Mouse (Mus musculus): Measurements from ENCODE around the gene Lrmda. TPM values are rescaled to one million over a fixed set of nuclear protein-coding genes. Genes with fewer than 3 reads are reported as not detected.

Gene Lrmda
- polyA plus RNA-seq, 1 experiment = not detected

DNA sequence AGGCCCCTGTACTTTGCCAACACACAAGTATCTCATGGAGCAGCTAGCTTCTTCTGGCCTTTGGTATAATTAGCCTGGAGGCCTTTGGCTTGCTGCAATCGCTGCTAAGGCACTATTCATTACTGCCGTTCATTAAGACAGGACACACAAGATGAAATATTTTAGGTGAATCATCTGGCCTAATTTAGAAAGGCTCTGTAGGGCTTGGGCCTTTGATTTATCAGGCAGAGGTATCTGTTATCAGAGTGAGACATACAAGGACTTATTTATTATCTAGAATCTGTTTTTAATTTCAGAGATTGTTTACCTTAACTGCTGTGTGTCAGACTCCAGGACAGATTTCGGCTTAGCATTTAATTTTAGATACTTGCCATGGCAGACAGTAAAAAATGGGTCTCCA lies 511.2 kb downstream of the Lrmda start:
- Histone ChIP-seq H3K4me3 (ENCODE audit: insufficient read depth, low read length) (no peak overlapping the region), H3K4me1 (ENCODE audit: control insufficient read depth, insufficient read depth, low read length) (no peaks in the 10 kb centered on the region), H3K27ac (ENCODE audit: insufficient read depth, low read length) (no peak overlapping the region)
- no peak for TF ChIP-seq POLR2A (IDR thresholded peaks at IDR 0.05; ENCODE audit: low read depth, low read length)

DNA sequence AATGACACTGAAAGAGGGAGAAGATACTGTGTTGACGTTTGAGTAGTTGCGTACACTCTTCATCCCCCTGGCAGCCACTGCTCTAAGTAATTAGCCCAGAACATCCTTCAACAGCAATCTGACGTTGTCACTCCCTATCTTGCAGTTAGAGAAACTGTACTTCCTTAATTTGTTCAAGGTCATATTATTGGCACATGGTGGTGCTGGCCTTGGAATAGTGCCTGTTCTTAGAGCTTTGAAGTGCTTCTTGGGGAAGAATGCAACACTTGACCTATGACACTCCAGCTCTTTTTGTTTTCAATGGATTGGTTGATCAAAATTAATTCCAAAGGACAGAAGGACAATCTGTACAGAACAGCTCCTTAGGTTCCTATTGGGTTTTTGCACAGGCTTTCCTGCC lies 514.0 kb downstream of the Lrmda start:
- no peaks in the 10 kb centered on the region for H3K4me1 ChIP-seq (ENCODE audit: control insufficient read depth, insufficient read depth, low read length)
- no peak overlapping the region for H3K4me3 ChIP-seq (ENCODE audit: insufficient read depth, low read length)
- TF ChIP-seq POLR2A (IDR thresholded peaks at IDR 0.05; ENCODE audit: low read depth, low read length) (no peak), CTCF (IDR thresholded peaks at IDR 0.05; ENCODE audit: borderline replicate concordance, insufficient read depth, low read length) (no peak)
- H3K27ac ChIP-seq (ENCODE audit: insufficient read depth, low read length) = no peak overlapping the region

DNA sequence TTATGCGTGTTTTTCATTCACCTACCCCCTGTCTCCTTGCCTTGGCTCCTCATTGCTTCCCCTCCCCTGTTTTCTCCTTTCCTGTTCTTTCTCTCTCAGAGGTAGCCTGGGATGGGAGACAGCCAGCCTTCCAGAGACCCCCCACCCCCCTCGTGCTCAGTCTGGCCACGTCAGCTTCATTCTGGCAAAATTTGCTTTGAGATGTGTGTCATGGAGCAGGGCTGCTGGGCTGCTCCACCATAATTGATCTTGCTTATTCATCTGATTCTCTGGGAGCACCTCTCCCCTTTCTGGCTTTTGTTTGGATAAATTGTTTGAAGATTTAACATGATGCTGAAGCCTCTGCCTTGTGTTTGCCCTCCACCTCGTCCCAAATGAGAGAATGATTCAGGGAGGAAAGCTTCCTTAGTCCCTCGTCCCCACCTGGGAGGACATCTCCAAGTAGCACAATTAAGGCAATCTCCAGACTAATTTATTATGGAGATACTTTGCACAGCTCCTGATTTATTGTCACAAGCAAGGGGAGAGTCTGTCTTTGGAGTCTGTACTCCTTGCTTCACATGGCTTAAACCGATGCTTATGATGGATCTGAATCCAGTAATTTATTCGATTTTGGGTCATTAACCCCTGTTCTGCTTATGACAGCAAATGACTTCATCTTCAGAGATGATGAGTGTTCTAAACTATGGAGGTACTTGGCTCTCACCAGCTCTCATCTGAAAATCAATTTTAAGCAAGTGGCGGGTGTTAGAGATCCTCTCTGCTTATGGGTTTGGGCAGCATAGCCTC lies 526.6 kb downstream of the Lrmda start:
- Histone ChIP-seq H3K4me1 (ENCODE audit: control insufficient read depth, insufficient read depth, low read length) (no peaks in the 10 kb centered on the region), H3K4me3 (ENCODE audit: insufficient read depth, low read length) (no peak overlapping the region), H3K27ac (ENCODE audit: insufficient read depth, low read length) (no peak overlapping the region)
- TF ChIP-seq CTCF (IDR thresholded peaks at IDR 0.05; ENCODE audit: borderline replicate concordance, insufficient read depth, low read length) (no peak), POLR2A (IDR thresholded peaks at IDR 0.05; ENCODE audit: low read depth, low read length) (no peak)

DNA sequence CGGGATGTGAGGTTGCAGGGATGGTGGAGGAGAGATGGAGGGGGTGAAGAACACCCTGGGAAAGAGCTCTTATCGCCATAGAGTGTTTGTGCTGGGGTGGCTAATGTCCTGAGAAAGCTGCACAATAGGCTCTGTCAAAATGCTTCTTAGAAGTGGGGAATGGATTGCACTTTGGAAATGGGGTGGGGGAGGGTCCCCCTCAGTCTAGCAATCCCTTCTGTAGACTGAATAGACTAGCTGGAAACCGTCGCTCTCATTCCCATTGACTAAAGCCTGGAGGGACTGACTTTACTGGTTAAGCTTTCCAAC lies 527.1 kb downstream of the Lrmda start:
- H3K4me3 ChIP-seq (ENCODE audit: insufficient read depth, low read length) = no peak overlapping the region
- no peaks in the 10 kb centered on the region for H3K4me1 ChIP-seq (ENCODE audit: control insufficient read depth, insufficient read depth, low read length)
- no peak for TF ChIP-seq POLR2A (IDR thresholded peaks at IDR 0.05; ENCODE audit: low read depth, low read length)
- TF ChIP-seq CTCF (IDR thresholded peaks at IDR 0.05; ENCODE audit: borderline replicate concordance, insufficient read depth, low read length) = no peak
- no peak overlapping the region for H3K27ac ChIP-seq (ENCODE audit: insufficient read depth, low read length)

DNA sequence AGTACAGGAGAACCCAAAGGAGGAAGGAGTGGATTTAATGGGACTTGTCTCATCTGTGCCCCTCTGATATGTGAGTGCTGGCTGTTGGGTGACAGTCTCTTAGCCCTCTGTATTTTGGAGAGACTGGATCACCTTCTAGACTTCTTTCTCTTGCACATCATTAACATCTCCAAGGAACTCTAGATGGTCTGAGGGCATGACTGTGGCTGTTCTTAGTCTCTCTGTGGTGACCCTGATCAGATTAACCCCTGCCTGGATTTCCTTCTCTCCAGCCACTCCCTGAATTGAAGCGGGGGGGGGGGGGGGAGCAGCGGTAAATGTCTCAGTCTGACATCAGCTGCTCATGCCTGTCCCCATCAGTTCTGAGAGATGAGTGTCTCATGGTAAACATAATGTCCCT lies 528.8 kb downstream of the Lrmda start:
- no peak overlapping the region for H3K4me3 ChIP-seq (ENCODE audit: insufficient read depth, low read length)
- H3K4me1 ChIP-seq (ENCODE audit: control insufficient read depth, insufficient read depth, low read length) = no peaks in the 10 kb centered on the region
- TF ChIP-seq POLR2A (IDR thresholded peaks at IDR 0.05; ENCODE audit: low read depth, low read length) (no peak), CTCF (IDR thresholded peaks at IDR 0.05; ENCODE audit: borderline replicate concordance, insufficient read depth, low read length) (no peak)
- H3K27ac ChIP-seq (ENCODE audit: insufficient read depth, low read length) = no peak overlapping the region

DNA sequence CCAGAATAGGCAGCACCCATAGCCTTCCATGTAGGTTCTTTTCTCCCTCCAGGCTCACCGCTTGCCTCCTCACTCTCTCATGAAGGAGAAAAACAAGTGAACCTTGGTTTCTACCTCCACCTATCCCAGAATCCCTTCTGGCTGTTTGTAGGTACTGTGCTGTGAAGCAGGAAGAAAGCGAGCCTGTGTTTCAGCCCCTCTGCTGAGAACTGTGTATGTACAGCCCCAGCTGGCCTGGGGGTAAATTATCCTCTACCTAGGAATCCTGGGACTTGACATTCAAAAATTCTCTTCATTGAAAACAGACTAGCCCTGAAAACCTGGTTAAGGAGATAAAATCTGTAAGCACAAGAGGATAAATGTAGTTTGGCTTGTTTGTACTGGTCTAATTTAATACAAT lies 529.7 kb downstream of the Lrmda start:
- Histone ChIP-seq H3K4me3 (ENCODE audit: insufficient read depth, low read length) (no peak overlapping the region), H3K4me1 (ENCODE audit: control insufficient read depth, insufficient read depth, low read length) (no peaks in the 10 kb centered on the region), H3K27ac (ENCODE audit: insufficient read depth, low read length) (no peak overlapping the region)
- TF ChIP-seq CTCF (IDR thresholded peaks at IDR 0.05; ENCODE audit: borderline replicate concordance, insufficient read depth, low read length) (no peak), POLR2A (IDR thresholded peaks at IDR 0.05; ENCODE audit: low read depth, low read length) (no peak)

DNA sequence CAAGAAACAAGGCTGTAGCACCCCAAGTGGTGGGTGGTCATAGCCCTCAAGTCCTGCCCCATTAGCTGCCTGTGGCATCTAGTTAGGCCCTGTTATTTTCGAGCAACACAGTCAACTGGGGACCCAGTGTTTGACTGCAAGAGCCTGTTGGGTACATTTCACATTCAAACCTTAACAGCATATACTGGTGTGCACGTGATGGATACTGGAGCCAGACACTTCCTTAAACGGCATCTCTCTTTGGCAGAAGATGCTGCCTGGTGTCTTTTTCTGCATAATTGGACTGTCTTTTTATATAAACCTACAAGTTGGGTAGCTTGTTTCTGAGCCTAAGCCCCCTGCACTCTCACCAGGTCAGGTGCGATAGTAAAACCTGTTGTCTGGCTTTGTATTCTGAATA lies 532.8 kb downstream of the Lrmda start:
- TF ChIP-seq POLR2A (IDR thresholded peaks at IDR 0.05; ENCODE audit: low read depth, low read length) = no peak
- Histone ChIP-seq H3K4me1 (ENCODE audit: control insufficient read depth, insufficient read depth, low read length) (no peaks in the 10 kb centered on the region), H3K27ac (ENCODE audit: insufficient read depth, low read length) (no peak overlapping the region), H3K4me3 (ENCODE audit: insufficient read depth, low read length) (no peak overlapping the region)

DNA sequence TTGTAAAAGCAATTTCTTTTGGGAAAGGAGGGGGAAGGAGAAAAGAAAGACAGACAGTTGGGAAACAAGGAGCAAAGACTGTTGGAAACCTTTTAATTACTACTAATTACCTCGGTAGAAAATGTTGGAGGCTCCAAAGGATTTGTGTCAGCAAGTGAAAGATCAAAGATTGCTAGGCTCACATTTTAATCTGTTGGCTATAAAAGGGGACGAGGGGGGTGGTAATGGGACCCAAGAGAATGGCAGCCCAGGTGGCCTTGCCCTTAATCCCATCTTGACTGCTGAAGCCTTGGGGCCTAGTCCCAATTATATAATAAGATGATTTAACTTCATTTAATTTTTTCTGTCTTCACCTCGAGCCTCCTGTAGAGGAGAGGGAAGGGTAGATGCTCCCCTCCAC lies 533.3 kb downstream of the Lrmda start:
- Histone ChIP-seq H3K4me1 (ENCODE audit: control insufficient read depth, insufficient read depth, low read length) (no peaks in the 10 kb centered on the region), H3K4me3 (ENCODE audit: insufficient read depth, low read length) (no peak overlapping the region), H3K27ac (ENCODE audit: insufficient read depth, low read length) (no peak overlapping the region)
- TF ChIP-seq POLR2A (IDR thresholded peaks at IDR 0.05; ENCODE audit: low read depth, low read length) (no peak), CTCF (IDR thresholded peaks at IDR 0.05; ENCODE audit: borderline replicate concordance, insufficient read depth, low read length) (no peak)

DNA sequence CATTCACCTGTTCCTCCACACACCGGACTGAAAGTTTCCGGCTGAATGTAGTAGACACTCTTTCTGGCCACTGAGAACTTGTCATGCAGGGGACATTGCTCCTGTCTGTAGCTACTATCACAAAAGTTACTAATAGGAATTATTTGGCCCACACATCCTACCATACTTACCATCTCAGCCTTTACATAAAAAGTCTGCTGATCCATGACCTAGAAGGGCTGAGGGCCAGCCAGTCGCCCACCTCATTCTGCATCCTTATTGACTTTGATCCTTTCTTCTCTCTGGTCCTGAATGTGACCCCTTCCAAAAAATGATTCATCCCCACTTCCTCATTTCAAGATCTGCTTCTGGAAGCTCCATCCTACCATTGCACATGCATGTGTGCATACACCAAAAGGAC lies 534.2 kb downstream of the Lrmda start:
- no peak overlapping the region for H3K27ac ChIP-seq (ENCODE audit: insufficient read depth, low read length)
- TF ChIP-seq POLR2A (IDR thresholded peaks at IDR 0.05; ENCODE audit: low read depth, low read length) (no peak), CTCF (IDR thresholded peaks at IDR 0.05; ENCODE audit: borderline replicate concordance, insufficient read depth, low read length) (no peak)
- no peak overlapping the region for H3K4me3 ChIP-seq (ENCODE audit: insufficient read depth, low read length)
- H3K4me1 ChIP-seq (ENCODE audit: control insufficient read depth, insufficient read depth, low read length) = no peaks in the 10 kb centered on the region

DNA sequence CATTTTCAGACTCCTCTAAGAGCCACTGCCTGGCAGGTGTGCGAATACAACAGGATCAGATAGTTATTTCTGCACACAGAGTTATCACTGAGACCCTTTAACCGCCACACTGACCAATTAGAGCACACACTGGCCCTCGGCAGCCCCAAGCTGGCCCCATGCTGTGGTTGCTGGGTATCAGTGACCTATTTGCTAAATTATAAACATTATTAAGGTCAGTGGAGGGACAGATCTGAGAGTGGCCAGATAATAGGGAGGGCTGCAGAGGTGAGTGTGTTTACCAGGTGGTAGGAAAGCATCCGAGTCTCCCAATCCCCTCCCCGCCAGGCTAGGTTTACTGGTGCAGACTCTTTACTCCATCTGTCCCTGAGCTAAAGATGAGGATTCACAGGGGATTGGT lies 553.0 kb downstream of the Lrmda start:
- no peak overlapping the region for H3K27ac ChIP-seq (ENCODE audit: insufficient read depth, low read length)
- no peak for TF ChIP-seq POLR2A (IDR thresholded peaks at IDR 0.05; ENCODE audit: low read depth, low read length)
- TF ChIP-seq CTCF (IDR thresholded peaks at IDR 0.05; ENCODE audit: borderline replicate concordance, insufficient read depth, low read length) = no peak
- no peak overlapping the region for H3K4me3 ChIP-seq (ENCODE audit: insufficient read depth, low read length)
- H3K4me1 ChIP-seq (ENCODE audit: control insufficient read depth, insufficient read depth, low read length) = no peaks in the 10 kb centered on the region

DNA sequence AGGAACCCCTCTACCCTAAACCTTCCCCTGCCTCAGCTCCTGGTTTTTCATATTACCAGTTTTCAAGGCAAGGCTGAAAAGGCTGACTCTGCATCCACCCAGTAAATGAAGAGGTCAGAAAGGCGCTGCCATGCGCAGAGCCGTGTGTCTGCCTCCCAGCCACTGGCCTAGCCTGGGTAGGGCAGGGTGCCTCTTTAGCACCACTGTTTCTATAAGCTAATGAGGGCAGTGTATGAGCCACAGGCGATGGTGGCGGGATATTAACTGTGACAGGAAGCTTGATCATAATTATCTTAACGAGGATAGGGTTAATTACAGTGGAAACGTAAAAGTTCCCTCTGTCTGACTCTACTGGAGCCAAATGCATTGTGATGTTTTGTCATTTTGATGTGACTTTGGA lies 554.1 kb downstream of the Lrmda start:
- no peak overlapping the region for H3K27ac ChIP-seq (ENCODE audit: insufficient read depth, low read length)
- peaks cover 6% of the 10 kb centered on the region for H3K4me1 ChIP-seq (ENCODE audit: control insufficient read depth, insufficient read depth, low read length)
- TF ChIP-seq CTCF (IDR thresholded peaks at IDR 0.05; ENCODE audit: borderline replicate concordance, insufficient read depth, low read length) (no peak), POLR2A (IDR thresholded peaks at IDR 0.05; ENCODE audit: low read depth, low read length) (no peak)
- no peak overlapping the region for H3K4me3 ChIP-seq (ENCODE audit: insufficient read depth, low read length)
